Mouse (Mus musculus) lung, adult 2 months (tissue): Measurements from ENCODE around the gene Bmp7.

Experiments
- CTCF ChIP-seq: fragments of 200-500 bp; IDR thresholded peaks from 2 replicates; pipeline ENCODE4 v1.5.1; 2011; ENCODE audit warnings: mild to moderate bottlenecking, low read length, control low read depth; ENCODE audit not compliant: insufficient read depth
- POLR2A ChIP-seq: fragments of 200-500 bp; IDR thresholded peaks from 2 replicates; pipeline ENCODE4 v1.6.1; 2011; ENCODE audit warnings: low read depth, mild to moderate bottlenecking, control low read depth, low read length, borderline replicate concordance; ENCODE audit errors: extremely low read depth

DNA sequence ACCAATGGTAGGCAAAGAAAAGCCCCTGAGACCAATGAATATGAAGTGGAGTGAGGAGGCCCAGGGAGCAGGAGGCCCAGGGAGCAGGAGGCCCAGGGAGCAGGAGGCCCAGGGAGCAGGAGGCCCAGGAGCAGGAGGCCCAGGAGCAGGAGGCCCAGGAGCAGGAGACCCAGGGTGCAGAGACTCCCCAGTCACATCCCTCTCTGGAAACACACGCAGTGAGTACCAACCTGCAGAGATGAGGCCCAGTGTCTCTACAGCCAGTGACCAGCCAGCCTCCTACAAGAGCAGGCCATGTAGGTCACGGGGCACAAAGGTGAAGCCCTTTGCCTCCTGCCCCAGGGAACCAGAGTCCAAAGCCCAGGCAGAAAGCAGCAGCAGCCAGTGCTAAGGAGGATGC lies 83.6 kb downstream of the Bmp7 start:
- TF ChIP-seq CTCF (no peak), POLR2A (no peak)
